Mouse (Mus musculus) heart, embryonic 14.5 days (tissue): ENCODE measurements around the gene Inca1. TPM values are rescaled to one million over a fixed set of nuclear protein-coding genes. Genes with fewer than 3 reads are reported as not detected.

Source experiments
- ATAC-seq: fragments of 200-750 bp; cut with Nextera tagmentation; 2 replicates; pipeline ENCODE4 v1.8.0; 2017; ENCODE audit warnings: low read depth, moderate TSS enrichment; ENCODE audit not compliant: insufficient number of reproducible peaks, insufficient read depth, low FRiP score
- H3K27ac ChIP-seq, 2 experiments: fragments of 200-500 bp in 1 of 2; fragments of 300-500 bp in 1 of 2; sonication (generic) in 1 of 2; replicated peaks in 1 of 2; 2 replicates each; pipeline ENCODE4 v1.5.1; 2012 to 2014; ENCODE audit warnings: low read depth in 2 of 2, low read length in 2 of 2, control low read depth in 1 of 2, mild to moderate bottlenecking in 1 of 2, mixed read lengths in 1 of 2; ENCODE audit not compliant: control insufficient read depth in 1 of 2, insufficient read depth in 1 of 2
- H3K27me3 ChIP-seq: fragments of 300-500 bp; sonication (generic); 2 replicates; pipeline ENCODE4 v1.6.1; 2014; ENCODE audit warnings: mild to moderate bottlenecking, low read length, control low read depth; ENCODE audit not compliant: control insufficient read depth, insufficient read depth
- H3K36me3 ChIP-seq: fragments of 300-500 bp; sonication (generic); 2 replicates; pipeline ENCODE4 v1.6.1; 2014; ENCODE audit warnings: mild to moderate bottlenecking, control low read depth, low read length, mixed read lengths; ENCODE audit not compliant: control insufficient read depth, insufficient read depth
- H3K4me1 ChIP-seq, 2 experiments: fragments of 200-500 bp in 1 of 2; fragments of 300-500 bp in 1 of 2; sonication (generic) in 1 of 2; 2 replicates each; pipeline ENCODE4 v1.6.1; 2012 to 2014; ENCODE audit warnings: low read length in 2 of 2, control low read depth in 1 of 2, mixed read lengths in 1 of 2; ENCODE audit not compliant: control insufficient read depth in 2 of 2, insufficient read depth in 2 of 2
- H3K4me2 ChIP-seq: fragments of 300-500 bp; sonication (generic); 2 replicates; pipeline ENCODE4 v1.6.1; 2014; ENCODE audit warnings: mild to moderate bottlenecking, low read length
- H3K4me3 ChIP-seq, 2 experiments: fragments of 200-500 bp in 1 of 2; fragments of 300-500 bp in 1 of 2; sonication (generic) in 1 of 2; 2 replicates each; pipeline ENCODE4 v1.5.1; 2012 to 2014; ENCODE audit warnings: low read length in 2 of 2, mild to moderate bottlenecking in 2 of 2, control low read depth in 1 of 2, low read depth in 1 of 2, moderate library complexity in 1 of 2; ENCODE audit not compliant: control insufficient read depth in 1 of 2, insufficient read depth in 1 of 2
- H3K9ac ChIP-seq: fragments of 300-500 bp; sonication (generic); 2 replicates; pipeline ENCODE4 v1.6.1; 2014; ENCODE audit warnings: mild to moderate bottlenecking, low read length
- H3K9me3 ChIP-seq: fragments of 300-500 bp; sonication (generic); 2 replicates; pipeline ENCODE4 v1.6.1; 2016; ENCODE audit warnings: low read length, control low read depth; ENCODE audit not compliant: control insufficient read depth
- WGBS: fragments of 180-500 bp; shearing (Covaris S2); extraction: QIAGEN DNeasy Blood & Tissue Kit; methylation state at CpG from one replicate; pipeline ENCODE4 v1.1.7; 2014; 5-methylcytosine and 5-hydroxymethylcytosine counted together
- polyA plus RNA-seq: library from polyadenylated mRNA; unstranded; fragments of >200 nt; fragmentation: Nextera tagmentation; extraction: Ambion mirVana; gene quantifications from 2 replicates; pipeline ENCODE4 v1.2.1, GENCODE M21; 2014

The Inca1 gene
- polyA plus RNA-seq, 1 experiment from 2014 or later: 2.7 TPM

- Histone ChIP-seq H3K27ac (no peak overlapping the region), H3K9me3 (no peaks in the 10 kb centered on the region), H3K4me3 (no peak overlapping the region), H3K27me3 (no peaks in the 10 kb centered on the region), H3K4me2 (no peak overlapping the region), H3K36me3 (peaks cover 82% of the 10 kb centered on the region), H3K9ac (no peak overlapping the region), H3K4me1 (peaks cover 5% of the 10 kb centered on the region in 2 experiments)
- no peak for ATAC-seq
- 82% methylated on average over 2 of the region's 2 CpGs for WGBS
Observed at GRCm38 (mm10) chr11:70678576-70678975, 21.4 kb downstream of the Inca1 start.

- Histone ChIP-seq H3K27ac (no peak overlapping the region), H3K4me2 (no peak overlapping the region), H3K4me1 (peaks cover 5% of the 10 kb centered on the region in 2 experiments), H3K9ac (no peak overlapping the region), H3K27me3 (no peaks in the 10 kb centered on the region), H3K9me3 (no peaks in the 10 kb centered on the region), H3K36me3 (peaks cover 79% of the 10 kb centered on the region), H3K4me3 (no peak overlapping the region)
- no peak for ATAC-seq
- 84% methylated on average over 9 of the region's 9 CpGs for WGBS
Observed at GRCm38 (mm10) chr11:70678092-70678491, 21.9 kb downstream of the Inca1 start.

GRCm38 (mm10) chr11:70674501-70674900 lies 25.5 kb downstream of the Inca1 start:
- no peak overlapping the region for H3K27ac ChIP-seq
- H3K4me1 ChIP-seq: peaks cover 9 to 13% of the 10 kb centered on the region in 2 experiments; a peak in 2 of 4 replicates
- peaks cover 65% of the 10 kb centered on the region for H3K36me3 ChIP-seq
- no peak overlapping the region for H3K4me2 ChIP-seq
- H3K9me3 ChIP-seq: no peaks in the 10 kb centered on the region
- 68% methylated on average over 11 of the region's 11 CpGs for WGBS
- no peak for ATAC-seq
- H3K9ac ChIP-seq: no peak overlapping the region
- H3K4me3 ChIP-seq: no peak overlapping the region
- H3K27me3 ChIP-seq: no peaks in the 10 kb centered on the region

GRCm38 (mm10) chr11:70674014-70674413 lies 25.9 kb downstream of the Inca1 start:
- Histone ChIP-seq H3K27ac (no peak overlapping the region), H3K4me2 (no peak overlapping the region), H3K9me3 (no peaks in the 10 kb centered on the region), H3K36me3 (peaks cover 60% of the 10 kb centered on the region), H3K4me1 (peaks cover 9 to 13% of the 10 kb centered on the region in 2 experiments; a peak in 2 of 4 replicates), H3K9ac (no peak overlapping the region), H3K4me3 (no peak overlapping the region), H3K27me3 (no peaks in the 10 kb centered on the region)
- ATAC-seq: no peak
- WGBS: 73% methylated on average over 6 of the region's 6 CpGs

- peaks cover 54% of the 10 kb centered on the region for H3K36me3 ChIP-seq
Observed at GRCm38 (mm10) chr11:70671333-70672047, 28.5 kb downstream of the Inca1 start.

GRCm38 (mm10) chr11:70670483-70670882 lies 29.5 kb downstream of the Inca1 start:
- Histone ChIP-seq H3K4me1 (peaks cover 10 to 22% of the 10 kb centered on the region in 2 experiments; a peak in 3 of 4 replicates), H3K9ac (peak overlapping the region; percentile 84), H3K27ac (peak overlapping the region; percentile 95 to 98), H3K4me2 (peak overlapping the region; percentile 93), H3K36me3 (peaks cover 53% of the 10 kb centered on the region), H3K27me3 (no peaks in the 10 kb centered on the region), H3K9me3 (no peaks in the 10 kb centered on the region), H3K4me3 (peak overlapping the region; percentile 64 to 78)
- ATAC-seq: no peak
- WGBS: 46% methylated on average over 14 of the region's 14 CpGs

More at GRCm38 (mm10) chr11:70671333-70672047, 28.5 kb downstream of the Inca1 start:
- Histone ChIP-seq H3K9me3 (no peaks in the 10 kb centered on the region), H3K9ac (peak overlapping the region; percentile 84; the same call in 1 of the 2 replicates), H3K4me2 (peak overlapping the region; percentile 93), H3K4me1 (peaks cover 10 to 22% of the 10 kb centered on the region in 2 experiments; a peak in 3 of 4 replicates), H3K4me3 (no peak overlapping the region), H3K27me3 (no peaks in the 10 kb centered on the region), H3K27ac (peak overlapping the region in 1 of 2 experiments; percentile 98; a peak in 1 of 4 replicates)
- no peak for ATAC-seq
- 72% methylated on average over 16 of the region's 16 CpGs for WGBS

GRCm38 (mm10) chr11:70669582-70670345 lies 30.2 kb downstream of the Inca1 start:
- H3K36me3 ChIP-seq: peaks cover 53% of the 10 kb centered on the region
- peak overlapping the region; percentile 93 for H3K4me2 ChIP-seq
- H3K4me3 ChIP-seq: peak overlapping the region; percentile 64 to 78
- H3K9me3 ChIP-seq: no peaks in the 10 kb centered on the region
- H3K27me3 ChIP-seq: no peaks in the 10 kb centered on the region
- H3K27ac ChIP-seq: peak overlapping the region; percentile 95 to 98
- peaks cover 10 to 22% of the 10 kb centered on the region in 2 experiments; a peak in 3 of 4 replicates for H3K4me1 ChIP-seq
- under 1% methylated on average over 30 of the region's 31 CpGs for WGBS
- peak overlapping the region; percentile 84 for H3K9ac ChIP-seq
- peak; percentile 4; the same call in 1 of the 2 replicates for ATAC-seq
